ENCODE assay signal across 9 mouse cellular contexts in the genomic region with DNA sequence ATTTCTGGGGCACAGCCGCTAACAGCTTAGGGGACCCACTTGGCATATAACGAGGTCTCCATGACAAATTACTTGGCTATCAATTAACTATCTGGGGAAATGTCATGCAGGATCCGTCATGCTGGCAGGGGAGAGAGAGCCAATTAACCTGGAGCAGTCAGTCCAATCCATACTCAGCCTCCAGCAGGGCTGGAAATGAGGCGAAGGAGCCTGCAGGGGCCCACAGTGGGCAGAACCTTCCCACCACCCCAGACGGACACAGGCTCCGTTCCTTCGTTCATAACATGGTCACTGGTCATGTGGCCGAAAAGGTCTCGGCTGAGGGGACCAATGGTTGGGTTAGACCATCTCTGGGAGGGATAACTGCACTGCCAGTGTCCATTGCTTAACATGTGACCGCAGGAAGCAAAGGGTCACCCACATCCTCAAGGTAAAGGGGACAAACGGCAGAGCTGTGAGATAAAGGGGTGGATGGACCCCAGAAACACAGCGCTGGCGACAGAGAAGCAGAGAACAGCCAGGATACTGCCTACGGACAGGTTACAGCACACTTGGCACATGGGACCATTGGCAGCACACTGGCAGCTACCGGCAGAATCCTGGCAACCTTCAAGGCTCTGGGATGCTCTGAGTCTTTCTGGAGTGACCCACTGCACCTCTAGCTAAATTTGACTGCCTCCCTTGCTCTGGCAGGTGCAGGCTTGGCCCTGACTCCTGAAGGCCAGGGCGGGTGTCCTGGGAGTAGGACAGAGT. TPM values are rescaled to one million over a fixed set of nuclear protein-coding genes. Genes with fewer than 3 reads are reported as not detected.
DNase-seq lines count a peak whose midpoint lies in the region; ATAC-seq lines count a peak whose summit lies in the region.
"Had no signal": no experiment of that assay in that cellular context is flagged by ENCODE, and none has a peak within 500 bp of the region (broad histone marks: within the 10 kb centered on the region; RNA-seq: fewer than 3 reads in every experiment).

No protein-coding gene starts in this region.

- H3K9ac ChIP-seq in heart, embryonic 15.5 days, result no peak overlapping the region
- 0 out of 2 replicates have a peak overlapping the region, but pooled peaks have one; percentile 51 for H3K9ac ChIP-seq in limb, embryonic 13.5 days

- H3K4me3 ChIP-seq in heart, embryonic 15.5 days, result 0 out of 2 replicates have a peak overlapping the region, but pooled peaks have one; percentile 18
- H3K4me3 ChIP-seq in forebrain, embryonic 10.5 days, result peak overlapping the region; percentile 49
- no peak overlapping the region for H3K4me3 ChIP-seq in limb, embryonic 13.5 days

- H3K27ac ChIP-seq in heart, embryonic 15.5 days, result no peak overlapping the region
- peak overlapping the region; percentile 78 for H3K27ac ChIP-seq in forebrain, embryonic 10.5 days
- no peak overlapping the region for H3K27ac ChIP-seq in limb, embryonic 13.5 days

- no peak for ATAC-seq in heart, embryonic 15.5 days (replicated peaks; ENCODE audit: insufficient number of reproducible peaks, insufficient read depth, low FRiP score, low read depth)
- no peak for ATAC-seq in limb, embryonic 13.5 days (ENCODE audit: low FRiP score, low read depth)
- no peak for ATAC-seq in frontal cortex, adult (ENCODE audit: low TSS enrichment)

- 47% methylated on average over 16 of the region's 16 CpGs for WGBS in heart, embryonic 15.5 days
- 46% methylated on average over 16 of the region's 16 CpGs for WGBS in forebrain, embryonic 10.5 days
- 48% methylated on average over 16 of the region's 16 CpGs for WGBS in limb, embryonic 13.5 days

- peaks cover 34% of the 10 kb centered on the region for H3K27me3 ChIP-seq in heart, embryonic 15.5 days
- H3K27me3 ChIP-seq in forebrain, embryonic 10.5 days (ENCODE audit: poor library complexity, severe bottlenecking), result peaks cover 63% of the 10 kb centered on the region
- H3K27me3 ChIP-seq in limb, embryonic 13.5 days, result peaks cover 34% of the 10 kb centered on the region

- no peaks in the 10 kb centered on the region for H3K36me3 ChIP-seq in heart, embryonic 15.5 days
- H3K36me3 ChIP-seq in forebrain, embryonic 10.5 days (replicated peaks), result no peaks in the 10 kb centered on the region
- H3K36me3 ChIP-seq in limb, embryonic 13.5 days, result peaks cover 2% of the 10 kb centered on the region; the same call in 1 of the 2 replicates

- peak overlapping the region; percentile 54; the same call in 1 of the 2 replicates for H3K4me2 ChIP-seq in heart, embryonic 15.5 days
- peak overlapping the region; percentile 61 for H3K4me2 ChIP-seq in limb, embryonic 13.5 days (replicated peaks)

- DNase-seq in heart, adult 9 months (ENCODE audit: low spot score in 2 of 2), result no peak
- peak; percentile 93 for DNase-seq in cerebellum, adult 11-12 months
- no peak for DNase-seq in forebrain, embryonic 10.5 days (ENCODE audit: extremely low spot score, low spot score)
- DNase-seq in spleen, postnatal 14 days (ENCODE audit: low spot score in 2 of 2), result no peak
- no peak for DNase-seq in urinary bladder, adult 2 months (ENCODE audit: low spot score)

- peaks cover 12% of the 10 kb centered on the region; the same call in 1 of the 2 replicates for H3K4me1 ChIP-seq in heart, embryonic 15.5 days (replicated peaks)
- peaks cover 76% of the 10 kb centered on the region for H3K4me1 ChIP-seq in forebrain, embryonic 10.5 days
- H3K4me1 ChIP-seq in limb, embryonic 13.5 days, result peaks cover 36% of the 10 kb centered on the region

- no peaks in the 10 kb centered on the region for H3K9me3 ChIP-seq in heart, embryonic 15.5 days (replicated peaks)
- no peaks in the 10 kb centered on the region for H3K9me3 ChIP-seq in forebrain, embryonic 10.5 days
- no peaks in the 10 kb centered on the region for H3K9me3 ChIP-seq in limb, embryonic 13.5 days
- H3K9me3 ChIP-seq: megakaryocyte, embryonic 14.5 days had no signal

RNA-seq across cellular contexts. Expression of a gene that starts 23.1 kb away (rescaled TPM):
- 9.6 and 12.4 TPM in 2 replicates for polyA plus RNA-seq in heart, embryonic 15.5 days (2015; fragmentation: Nextera tagmentation; extraction: Ambion mirVana)
- 24.0 and 24.5 TPM in 2 replicates for polyA plus RNA-seq in forebrain, embryonic 10.5 days (2016; fragmentation: Nextera tagmentation; extraction: Ambion mirVana)
- polyA plus RNA-seq in limb, embryonic 13.5 days (2015; fragmentation: Nextera tagmentation; extraction: Ambion mirVana), result 17.1 and 18.1 TPM in 2 replicates
- 15.7 and 17.7 TPM in 2 replicates for polyA plus RNA-seq in urinary bladder, adult 2 months (2012; rRNA removed)

RNA-seq across cellular contexts. Expression of a gene that starts 33.3 kb away (rescaled TPM):
- 0.79 and 1.1 TPM in 2 replicates for polyA plus RNA-seq in heart, embryonic 15.5 days (2015; fragmentation: Nextera tagmentation; extraction: Ambion mirVana)
- 1.4 and 1.7 TPM in 2 replicates for polyA plus RNA-seq in forebrain, embryonic 10.5 days (2016; fragmentation: Nextera tagmentation; extraction: Ambion mirVana)
- polyA plus RNA-seq in limb, embryonic 13.5 days (2015; fragmentation: Nextera tagmentation; extraction: Ambion mirVana), result 2.0 and 2.2 TPM in 2 replicates
- polyA plus RNA-seq in urinary bladder, adult 2 months (2012; rRNA removed), result 1.8 and 2.3 TPM in 2 replicates
